Mouse (Mus musculus) bone marrow, adult 2 months (tissue): Measurements from ENCODE around the gene Ciapin1.
"Not testable (repeated sequence)": the region's sequence is repeated elsewhere in the genome, so short reads cannot be mapped to it uniquely, and the experiment has no call there.

Source experiments
- CTCF ChIP-seq: fragments of 200-500 bp; IDR thresholded peaks from 2 replicates; pipeline ENCODE4 v1.5.1; 2011; ENCODE audit warnings: low read length, control low read depth; ENCODE audit not compliant: control insufficient read depth, insufficient read depth
- POLR2A ChIP-seq: fragments of 200-500 bp; IDR thresholded peaks from 2 replicates; pipeline ENCODE4 v1.6.1; 2011; ENCODE audit warnings: low read depth, mild to moderate bottlenecking, control low read depth, low read length, borderline replicate concordance; ENCODE audit not compliant: control insufficient read depth

GRCm38 (mm10) chr8:94833901-94834405, 4.2 kb downstream of the Ciapin1 start:
- TF ChIP-seq POLR2A, CTCF: not testable (repeated sequence)
